Mouse (Mus musculus): Measurements from ENCODE around the gene Stk40. TPM values are rescaled to one million over a fixed set of nuclear protein-coding genes. Genes with fewer than 3 reads are reported as not detected.

The Stk40 gene
- 15.4 and 21.0 TPM in 2 replicates for polyA plus RNA-seq (2012; rRNA removed)

DNA sequence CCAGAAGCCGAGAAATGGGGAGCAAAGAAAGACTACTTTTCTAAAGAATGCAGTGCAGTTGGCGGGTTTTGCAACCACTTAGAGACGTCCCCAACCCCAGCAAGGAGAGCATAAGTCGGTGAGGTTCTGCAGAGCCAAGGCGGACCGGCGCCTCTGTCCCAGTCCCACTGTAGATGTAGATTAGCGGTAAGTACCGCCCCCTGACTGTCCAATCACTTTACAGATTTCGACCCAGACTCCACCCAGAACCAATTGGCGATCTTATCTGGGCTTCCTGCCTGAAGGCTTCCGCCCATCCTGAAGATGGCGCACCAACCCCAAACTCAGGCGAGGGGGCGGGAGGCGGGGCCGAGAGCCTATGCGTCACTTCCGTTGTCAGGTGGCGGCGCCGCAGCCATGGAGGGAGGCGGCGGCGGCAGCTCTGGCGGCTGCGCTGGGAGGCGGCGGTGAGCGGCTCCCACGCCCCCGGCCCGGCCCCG, at the start of gene Stk40:
Stk40 (plus strand) TSS at position 368 of the 479 bp plus-strand sequence.

DNA sequence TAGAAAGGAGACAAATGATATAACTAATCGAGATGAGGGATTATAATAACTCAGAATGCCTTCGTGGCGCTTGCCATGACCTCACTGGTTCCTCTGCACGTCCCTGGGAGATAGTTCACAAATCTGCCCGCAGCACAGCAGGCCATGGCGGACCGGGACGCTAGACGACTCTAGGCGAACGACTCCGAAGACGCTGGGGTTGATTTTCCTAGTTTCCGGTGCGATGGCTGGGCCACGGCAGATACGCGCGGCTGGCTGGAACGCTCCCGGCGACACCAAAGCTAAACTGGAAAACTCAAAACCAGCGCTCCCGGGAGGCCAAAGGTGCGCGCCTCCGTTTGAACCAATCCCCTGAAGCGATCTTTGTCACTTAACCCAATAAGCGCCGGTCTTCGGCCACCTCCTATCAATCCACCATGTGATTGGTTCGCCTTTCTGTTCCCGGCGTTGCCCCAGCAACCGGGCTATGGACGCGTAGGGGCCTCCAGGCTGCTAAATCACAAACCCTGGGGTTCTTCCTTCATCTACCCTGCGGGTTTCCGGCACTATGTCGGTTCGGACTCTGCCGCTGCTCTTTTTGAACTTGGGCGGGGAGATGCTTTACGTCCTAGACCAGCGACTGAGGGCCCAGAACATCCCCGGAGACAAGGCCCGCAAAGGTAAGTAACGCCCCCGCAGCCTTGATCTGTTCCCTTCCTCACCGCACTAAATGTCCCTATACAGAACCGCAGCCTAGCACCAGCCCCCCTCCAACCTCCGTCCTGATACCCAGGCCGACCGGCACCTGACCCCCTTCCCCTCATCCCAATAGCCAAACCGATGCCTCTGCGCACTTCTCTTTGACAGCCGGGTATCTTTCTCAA, 45.4 kb upstream of the Stk40 start, which contains the start of gene Oscp1:
Oscp1 (plus strand) TSS at position 432 of the 863 bp plus-strand sequence.

DNA sequence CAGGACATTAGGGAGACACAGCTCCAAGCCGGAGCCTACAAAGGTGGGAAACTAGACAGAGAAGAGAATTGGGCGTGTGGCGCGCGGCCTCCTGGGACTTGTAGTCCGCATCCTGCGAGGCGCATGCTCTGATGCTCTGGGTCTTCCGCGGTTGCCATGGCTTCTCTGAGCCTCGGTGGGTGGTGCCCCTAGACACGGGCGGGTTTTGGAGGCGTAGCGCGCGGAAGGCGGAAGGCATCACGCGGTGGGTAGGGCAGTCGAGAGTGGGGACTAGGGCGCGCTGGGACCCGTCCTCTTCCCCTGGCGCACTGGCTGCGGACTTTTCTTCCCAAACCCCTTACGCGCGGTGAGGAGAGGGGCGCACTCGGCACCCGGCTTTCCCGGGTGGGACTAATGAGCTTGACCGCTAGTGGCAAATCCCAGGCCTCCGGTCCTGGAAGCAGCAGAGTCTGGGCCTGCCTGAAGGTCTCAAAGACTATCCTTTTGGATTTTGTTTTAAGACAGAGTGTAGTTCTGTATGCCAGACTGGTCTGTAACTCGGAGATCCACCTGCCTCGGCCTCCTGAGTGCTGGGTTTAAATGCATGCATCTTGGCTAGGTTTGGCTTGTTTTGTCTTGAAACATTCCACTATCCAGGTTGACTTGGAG, 7.2 kb upstream of the Stk40 start, which contains the start of gene Lsm10:
Lsm10 (plus strand) TSS at position 160 of the 648 bp plus-strand sequence.

DNA sequence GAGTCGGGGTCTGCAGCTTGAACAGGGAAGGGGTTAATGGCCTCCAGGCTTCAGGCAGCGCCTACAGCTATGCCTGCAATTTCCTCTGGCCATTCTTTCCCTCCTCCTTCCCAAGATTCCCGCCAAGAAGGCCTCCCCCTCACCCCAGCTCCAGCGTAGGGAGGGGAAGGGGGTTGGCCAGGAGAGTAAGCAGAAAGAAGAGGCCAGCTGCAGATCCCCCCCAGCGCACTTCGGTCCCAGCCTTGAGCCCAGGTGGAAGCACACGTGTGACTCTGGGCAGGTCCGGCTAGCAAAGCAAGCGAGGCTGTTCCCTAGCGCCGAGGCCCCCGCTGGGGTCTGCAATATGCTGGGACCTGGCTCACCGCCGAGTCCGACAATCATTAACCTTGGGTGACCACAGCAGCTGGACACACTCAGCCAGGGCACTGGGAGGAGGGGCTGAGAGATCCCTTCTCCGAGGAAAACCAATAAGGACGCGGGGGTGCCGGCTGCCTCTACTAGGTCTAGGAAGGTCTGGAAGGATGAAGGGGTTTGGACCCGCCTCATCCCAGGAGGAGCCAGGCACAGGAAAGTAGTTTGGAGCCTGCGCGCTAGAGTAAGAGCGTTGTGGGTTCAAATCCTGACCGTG, 43.9 kb downstream of the Stk40 start, which contains the start of gene Eva1b:
Eva1b (plus strand) TSS at position 212 of the 628 bp plus-strand sequence.

DNA sequence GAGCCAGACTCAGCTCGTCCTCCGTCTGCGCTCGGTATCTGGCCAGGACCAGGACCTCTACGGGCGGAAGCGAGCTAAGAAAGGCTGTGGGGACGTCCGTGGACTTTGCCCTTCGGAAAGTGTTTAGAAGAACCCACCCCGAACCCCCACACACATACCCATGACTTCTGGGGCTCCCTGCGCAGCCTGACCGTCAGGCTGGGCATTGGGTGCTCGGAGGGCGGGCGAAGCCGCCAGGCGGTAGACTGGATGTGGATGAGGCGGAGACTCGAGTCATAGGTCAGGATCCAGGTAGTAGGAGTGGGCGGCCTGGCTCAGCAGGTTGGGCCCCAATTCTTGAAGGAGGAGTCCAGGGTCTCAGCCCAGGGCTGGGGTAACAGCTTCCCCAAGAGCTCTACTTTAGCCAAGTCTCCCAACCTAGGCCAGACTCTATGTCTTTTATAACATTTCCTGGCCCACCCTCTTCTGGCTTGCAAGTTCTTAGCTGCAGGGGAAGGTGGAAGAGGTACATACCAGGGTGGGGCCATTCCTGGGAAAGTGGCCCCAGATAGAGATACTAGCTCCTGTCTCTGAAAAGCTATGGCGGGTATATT, 59.4 kb downstream of the Stk40 start, which contains the start of gene Sh3d21:
Sh3d21 (minus strand) TSS at position 425 of the 593 bp plus-strand sequence.

Other genes with a start within 250 kb of the Stk40 start
- gene Csf3r, start 79.4 kb upstream of the Stk40 start, polyA plus RNA-seq (2012; rRNA removed), result 0.68 and 1.0 TPM in 2 replicates
- 31.7 and 90.0 TPM in 2 replicates for gene Mrps15, start 57.0 kb upstream of the Stk40 start, polyA plus RNA-seq (2012; rRNA removed)
- gene Oscp1, start 45.4 kb upstream of the Stk40 start, polyA plus RNA-seq (2012; rRNA removed), result 0.17 and 0.31 TPM in 2 replicates
- gene Lsm10, start 7.3 kb upstream of the Stk40 start, polyA plus RNA-seq (2012; rRNA removed), result 12.5 and 15.2 TPM in 2 replicates
- gene Eva1b, start 43.8 kb downstream of the Stk40 start, polyA plus RNA-seq (2012; rRNA removed), result 33.1 and 68.5 TPM in 2 replicates
- gene Sh3d21, start 59.5 kb downstream of the Stk40 start, polyA plus RNA-seq (2012; rRNA removed), result 2.1 and 4.1 TPM in 2 replicates
- gene Thrap3, start 98.8 kb downstream of the Stk40 start, polyA plus RNA-seq (2012; rRNA removed), result 9.9 and 15.7 TPM in 2 replicates
- gene Map7d1, start 152.4 kb downstream of the Stk40 start, polyA plus RNA-seq (2012; rRNA removed), result 37.2 and 66.6 TPM in 2 replicates
- 7.2 and 9.1 TPM in 2 replicates for gene Trappc3, start 158.4 kb downstream of the Stk40 start, polyA plus RNA-seq (2012; rRNA removed)
- 1.4 and 2.1 TPM in 2 replicates for gene Col8a2, start 182.8 kb downstream of the Stk40 start, polyA plus RNA-seq (2012; rRNA removed)
- gene Adprhl2, start 217.7 kb downstream of the Stk40 start, polyA plus RNA-seq (2012; rRNA removed), result 19.3 and 23.9 TPM in 2 replicates
- 0.98 and 1.5 TPM in 2 replicates for gene Tekt2, start 221.7 kb downstream of the Stk40 start, polyA plus RNA-seq (2012; rRNA removed)